Mouse (Mus musculus): ENCODE measurements around the gene Tmem233. TPM values are rescaled to one million over a fixed set of nuclear protein-coding genes. Genes with fewer than 3 reads are reported as not detected.
A peak's percentile ranks its signal among the peaks of the same experiment; 100 is the strongest.

Gene Tmem233
- polyA plus RNA-seq, 1 experiment from 2014 or later, result not detected

DNA sequence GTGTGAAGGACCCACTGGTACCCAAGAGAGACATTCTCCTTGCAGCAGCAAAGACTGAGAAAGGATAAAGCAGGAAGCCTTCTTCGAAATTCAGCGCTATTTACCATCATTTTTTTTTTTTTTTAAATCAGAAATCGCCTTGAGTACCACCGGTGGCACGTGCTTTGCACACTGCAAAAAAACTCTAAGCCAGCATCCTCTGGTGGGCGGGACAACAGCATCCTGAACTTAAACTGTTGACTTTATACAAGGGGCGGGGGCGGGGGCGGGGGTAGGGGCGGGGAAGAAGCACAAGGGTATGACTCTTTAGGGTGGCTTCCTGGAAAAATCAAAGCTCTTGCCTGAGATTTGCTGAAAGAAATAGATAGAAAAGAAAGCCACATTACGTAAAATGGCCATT is 43.3 kb downstream of the Tmem233 start:
- Histone ChIP-seq H3K27ac (ENCODE audit: low read depth, low read length) (no peak overlapping the region), H3K9me3 (ENCODE audit: control insufficient read depth, low read length) (no peaks in the 10 kb centered on the region), H3K27me3 (ENCODE audit: control insufficient read depth, insufficient read depth, low read length) (no peaks in the 10 kb centered on the region), H3K9ac (ENCODE audit: low read length) (no peak overlapping the region), H3K4me3 (ENCODE audit: low read depth, low read length) (no peak overlapping the region), H3K36me3 (ENCODE audit: control insufficient read depth, insufficient read depth, low read length) (no peaks in the 10 kb centered on the region), H3K4me1 (replicated peaks; ENCODE audit: control insufficient read depth, insufficient read depth, low read length) (no peaks in the 10 kb centered on the region), H3K4me2 (ENCODE audit: low read depth, low read length, severe bottlenecking) (no peak overlapping the region)
- ATAC-seq (replicated peaks; ENCODE audit: low FRiP score) (no peak), DNase-seq (ENCODE audit: low spot score) (no peak)
- WGBS, result 41% methylated on average over 11 of the region's 11 CpGs

DNA sequence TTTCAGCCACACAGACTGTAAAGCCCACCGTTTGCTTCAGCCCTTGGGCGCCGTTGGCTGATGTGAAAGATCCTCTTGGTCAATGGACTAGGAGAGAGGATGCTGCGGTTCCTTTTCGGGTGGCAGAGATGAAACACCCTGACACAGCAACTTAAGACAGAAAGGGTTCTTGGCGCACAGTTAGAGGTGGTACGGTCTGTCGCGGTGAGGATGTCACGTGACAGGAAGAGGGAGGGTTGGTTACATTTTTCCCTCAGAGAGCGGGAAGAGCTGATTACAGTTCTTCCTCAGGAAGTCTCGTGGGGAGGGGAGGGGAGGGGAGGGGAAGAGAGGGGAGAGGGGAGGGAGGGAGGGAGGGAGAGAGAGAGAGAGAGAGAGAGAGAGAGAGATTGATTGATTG is 45.3 kb downstream of the Tmem233 start:
- DNase-seq (ENCODE audit: low spot score) (no peak), ATAC-seq (replicated peaks; ENCODE audit: low FRiP score) (no peak)
- Histone ChIP-seq H3K4me1 (replicated peaks; ENCODE audit: control insufficient read depth, insufficient read depth, low read length) (no peaks in the 10 kb centered on the region), H3K9ac (ENCODE audit: low read length) (no peak overlapping the region), H3K27ac (ENCODE audit: low read depth, low read length) (no peak overlapping the region), H3K9me3 (ENCODE audit: control insufficient read depth, low read length) (no peaks in the 10 kb centered on the region), H3K4me3 (ENCODE audit: low read depth, low read length) (no peak overlapping the region), H3K4me2 (ENCODE audit: low read depth, low read length, severe bottlenecking) (no peak overlapping the region), H3K27me3 (ENCODE audit: control insufficient read depth, insufficient read depth, low read length) (no peaks in the 10 kb centered on the region), H3K36me3 (ENCODE audit: control insufficient read depth, insufficient read depth, low read length) (no peaks in the 10 kb centered on the region)
- WGBS, result 59% methylated on average over 12 of the region's 12 CpGs

DNA sequence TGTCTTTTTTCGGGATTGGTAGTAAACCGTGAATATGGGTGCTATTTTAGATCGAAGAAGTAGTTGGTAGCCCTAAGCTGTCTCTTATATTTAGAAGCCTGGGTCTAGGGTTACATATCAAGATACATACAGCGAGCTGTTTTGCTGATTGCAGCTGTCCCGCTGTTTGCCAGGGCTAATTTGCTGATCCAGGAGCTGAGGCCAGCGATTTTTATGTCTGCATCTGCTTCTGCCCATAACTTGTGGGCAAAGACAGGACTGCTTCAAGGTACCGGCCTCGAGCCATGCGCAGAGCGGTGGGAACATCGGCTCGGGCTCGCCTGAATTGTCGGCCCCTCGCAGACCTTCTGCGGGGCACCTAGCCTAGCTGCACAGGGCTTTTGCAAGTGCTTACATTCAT is 46.6 kb downstream of the Tmem233 start:
- H3K9me3 ChIP-seq (ENCODE audit: control insufficient read depth, low read length), result no peaks in the 10 kb centered on the region
- no peak for ATAC-seq (replicated peaks; ENCODE audit: low FRiP score)
- H3K27me3 ChIP-seq (ENCODE audit: control insufficient read depth, insufficient read depth, low read length), result no peaks in the 10 kb centered on the region
- no peak for DNase-seq (ENCODE audit: low spot score)
- 56% methylated on average over 16 of the region's 16 CpGs for WGBS
- no peaks in the 10 kb centered on the region for H3K4me1 ChIP-seq (replicated peaks; ENCODE audit: control insufficient read depth, insufficient read depth, low read length)
- H3K27ac ChIP-seq (ENCODE audit: low read depth, low read length), result no peak overlapping the region
- H3K4me2 ChIP-seq (ENCODE audit: low read depth, low read length, severe bottlenecking), result no peak overlapping the region
- no peak overlapping the region for H3K4me3 ChIP-seq (ENCODE audit: low read depth, low read length)
- H3K9ac ChIP-seq (ENCODE audit: low read length), result no peak overlapping the region
- H3K36me3 ChIP-seq (ENCODE audit: control insufficient read depth, insufficient read depth, low read length), result no peaks in the 10 kb centered on the region

DNA sequence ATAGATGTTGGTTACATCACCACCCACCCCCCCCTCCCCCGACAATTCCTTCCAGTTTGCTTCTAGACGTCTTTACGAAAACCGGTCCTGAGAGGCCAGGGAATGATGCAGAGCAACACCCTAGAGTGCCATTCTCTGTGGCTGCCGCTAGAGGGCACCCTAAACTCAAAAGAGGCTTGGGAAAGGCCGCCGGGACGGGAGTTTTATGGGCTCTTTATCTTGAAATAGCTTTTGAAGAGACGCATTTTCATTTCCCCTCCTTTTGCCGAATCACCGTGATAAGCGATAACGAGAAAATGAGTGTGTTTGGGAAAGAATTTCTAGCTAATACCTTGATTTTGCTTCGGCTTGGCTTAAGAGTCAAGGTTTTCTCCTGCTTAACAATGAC is 51.9 kb downstream of the Tmem233 start:
- peak overlapping the region; percentile 35; the same call in 1 of the 2 replicates for H3K4me2 ChIP-seq (ENCODE audit: low read depth, low read length, severe bottlenecking)
- WGBS, result 3% methylated on average over 14 of the region's 14 CpGs
- peak; percentile 84 for DNase-seq (ENCODE audit: low spot score)

DNA sequence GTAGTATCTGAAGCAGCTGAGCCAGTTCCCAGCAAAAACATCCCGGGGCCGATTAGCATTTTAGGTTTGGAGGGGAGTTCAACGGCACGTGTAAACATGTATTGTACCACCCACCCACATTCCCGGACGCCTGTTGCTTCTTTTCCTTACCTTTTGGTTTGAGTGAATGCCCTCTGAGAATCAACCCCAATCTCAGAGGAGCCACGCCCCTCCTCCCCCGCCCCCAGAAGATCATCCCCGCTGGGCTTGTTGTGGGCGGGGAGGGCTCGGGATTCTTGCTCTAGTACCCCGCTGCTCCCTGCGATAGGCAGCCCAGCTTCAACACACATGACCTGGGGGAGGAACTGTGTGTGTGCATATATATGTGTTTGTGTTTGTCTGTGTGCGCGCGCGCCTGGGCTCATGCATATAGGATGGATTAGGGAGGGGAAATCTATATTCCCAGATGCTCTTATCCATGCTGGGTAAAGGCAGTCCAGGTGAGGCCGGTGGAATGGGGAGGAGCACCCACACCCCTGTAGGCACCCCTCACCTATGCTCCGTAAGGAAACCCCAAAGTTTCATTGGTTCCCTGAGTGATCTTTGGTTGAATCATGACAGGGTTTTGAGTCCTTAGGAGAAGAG is 52.4 kb downstream of the Tmem233 start:
- peaks cover 6% of the 10 kb centered on the region; the same call in 1 of the 2 replicates for H3K4me1 ChIP-seq (replicated peaks; ENCODE audit: control insufficient read depth, insufficient read depth, low read length)
- H3K36me3 ChIP-seq (ENCODE audit: control insufficient read depth, insufficient read depth, low read length), result no peaks in the 10 kb centered on the region
- H3K27ac ChIP-seq (ENCODE audit: low read depth, low read length), result no peak overlapping the region
- no peaks in the 10 kb centered on the region for H3K27me3 ChIP-seq (ENCODE audit: control insufficient read depth, insufficient read depth, low read length)
- ATAC-seq (replicated peaks; ENCODE audit: low FRiP score) (no peak), DNase-seq (ENCODE audit: low spot score) (no peak)
- no peak overlapping the region for H3K4me3 ChIP-seq (ENCODE audit: low read depth, low read length)
- H3K4me2 ChIP-seq (ENCODE audit: low read depth, low read length, severe bottlenecking), result peak overlapping the region; percentile 35
- H3K9me3 ChIP-seq (ENCODE audit: control insufficient read depth, low read length), result no peaks in the 10 kb centered on the region
- WGBS, result 2% methylated on average over 19 of the region's 19 CpGs
- H3K9ac ChIP-seq (ENCODE audit: low read length), result no peak overlapping the region

More for the DNA sequence above, 51.9 kb downstream of the Tmem233 start:
- Histone ChIP-seq H3K9me3 (ENCODE audit: control insufficient read depth, low read length) (no peaks in the 10 kb centered on the region), H3K4me1 (replicated peaks; ENCODE audit: control insufficient read depth, insufficient read depth, low read length) (peaks cover 6% of the 10 kb centered on the region; the same call in 1 of the 2 replicates), H3K4me3 (ENCODE audit: low read depth, low read length) (no peak overlapping the region), H3K9ac (ENCODE audit: low read length) (no peak overlapping the region), H3K27me3 (ENCODE audit: control insufficient read depth, insufficient read depth, low read length) (no peaks in the 10 kb centered on the region), H3K27ac (ENCODE audit: low read depth, low read length) (no peak overlapping the region), H3K36me3 (ENCODE audit: control insufficient read depth, insufficient read depth, low read length) (no peaks in the 10 kb centered on the region)
- no peak for ATAC-seq (replicated peaks; ENCODE audit: low FRiP score)

DNA sequence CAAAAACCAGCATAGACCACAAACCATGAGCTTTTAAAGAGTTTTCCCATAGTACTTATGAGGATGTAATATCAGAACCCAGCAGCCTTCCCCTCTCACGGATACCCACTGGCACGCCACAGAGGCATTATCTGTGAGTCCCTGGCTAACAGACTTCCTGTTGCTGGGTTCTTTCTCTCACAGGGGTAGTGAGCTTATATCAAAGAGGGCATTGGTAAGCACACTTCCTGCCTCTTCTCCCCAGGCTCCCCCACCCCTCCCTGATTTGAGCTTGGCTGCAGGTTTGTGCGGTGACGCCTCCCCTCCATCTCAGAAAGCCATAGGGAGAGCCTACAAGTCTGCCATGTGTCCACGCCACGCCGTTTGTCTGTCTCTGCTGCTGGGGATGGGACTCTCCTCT is 54.0 kb downstream of the Tmem233 start:
- H3K4me2 ChIP-seq (ENCODE audit: low read depth, low read length, severe bottlenecking), result no peak overlapping the region
- ATAC-seq (replicated peaks; ENCODE audit: low FRiP score), result no peak
- whole genome bisulfite sequencing, result 84% methylated on average over 7 of the region's 7 CpGs

DNA sequence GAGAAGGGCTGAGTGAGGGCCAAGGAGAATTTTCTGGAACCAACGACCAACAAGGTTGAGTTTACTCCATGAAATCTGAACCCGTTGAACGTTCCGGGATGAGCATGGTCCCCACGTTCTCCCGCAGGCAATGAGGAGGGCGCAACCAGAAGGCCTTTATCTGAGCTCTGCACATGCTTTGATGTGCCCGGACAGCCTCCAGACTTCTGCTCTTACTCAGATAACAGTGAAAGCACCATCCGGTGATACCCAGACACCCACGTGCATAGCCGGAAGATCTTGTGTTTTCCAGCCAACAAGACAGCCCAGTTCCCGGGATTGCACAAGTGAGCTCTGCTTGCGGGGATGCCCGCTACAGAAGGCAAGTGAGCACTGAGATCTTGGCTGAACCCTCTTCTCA is 56.5 kb downstream of the Tmem233 start:
- Histone ChIP-seq H3K27ac (ENCODE audit: low read depth, low read length) (no peak overlapping the region), H3K4me1 (replicated peaks; ENCODE audit: control insufficient read depth, insufficient read depth, low read length) (peaks cover 10% of the 10 kb centered on the region; the same call in 1 of the 2 replicates), H3K4me3 (ENCODE audit: low read depth, low read length) (no peak overlapping the region), H3K27me3 (ENCODE audit: control insufficient read depth, insufficient read depth, low read length) (no peaks in the 10 kb centered on the region), H3K9me3 (ENCODE audit: control insufficient read depth, low read length) (no peaks in the 10 kb centered on the region), H3K4me2 (ENCODE audit: low read depth, low read length, severe bottlenecking) (no peak overlapping the region), H3K9ac (ENCODE audit: low read length) (no peak overlapping the region), H3K36me3 (ENCODE audit: control insufficient read depth, insufficient read depth, low read length) (no peaks in the 10 kb centered on the region)
- ATAC-seq (replicated peaks; ENCODE audit: low FRiP score), result no peak
- whole genome bisulfite sequencing, result 91% methylated on average over 14 of the region's 14 CpGs
- DNase-seq (ENCODE audit: low spot score), result no peak

More for the DNA sequence above, 54.0 kb downstream of the Tmem233 start:
- Histone ChIP-seq H3K4me3 (ENCODE audit: low read depth, low read length) (no peak overlapping the region), H3K27me3 (ENCODE audit: control insufficient read depth, insufficient read depth, low read length) (no peaks in the 10 kb centered on the region), H3K36me3 (ENCODE audit: control insufficient read depth, insufficient read depth, low read length) (no peaks in the 10 kb centered on the region), H3K27ac (ENCODE audit: low read depth, low read length) (no peak overlapping the region), H3K4me1 (replicated peaks; ENCODE audit: control insufficient read depth, insufficient read depth, low read length) (peaks cover 6% of the 10 kb centered on the region; the same call in 1 of the 2 replicates), H3K9me3 (ENCODE audit: control insufficient read depth, low read length) (no peaks in the 10 kb centered on the region), H3K9ac (ENCODE audit: low read length) (no peak overlapping the region)
- DNase-seq (ENCODE audit: low spot score), result no peak

DNA sequence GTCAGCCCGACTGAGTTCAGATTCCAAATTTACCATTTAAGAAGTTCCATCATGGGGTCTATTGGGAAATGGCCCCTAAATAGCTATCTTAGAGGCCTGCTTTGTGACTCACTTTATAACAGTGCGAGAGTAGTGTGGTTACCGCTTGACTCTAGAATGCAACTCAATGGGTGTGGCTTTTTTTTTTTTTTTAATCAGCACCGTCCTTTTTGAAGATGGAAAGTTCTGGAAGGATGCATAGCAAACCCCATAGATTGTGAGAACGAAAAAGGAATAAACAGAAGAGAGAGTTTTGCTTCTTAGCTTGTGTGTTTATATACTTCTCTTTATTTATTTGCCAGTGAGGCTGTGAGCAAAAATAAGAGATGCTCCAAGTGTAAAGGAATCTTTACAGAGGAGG is 56.9 kb downstream of the Tmem233 start:
- no peak overlapping the region for H3K9ac ChIP-seq (ENCODE audit: low read length)
- no peaks in the 10 kb centered on the region for H3K27me3 ChIP-seq (ENCODE audit: control insufficient read depth, insufficient read depth, low read length)
- ATAC-seq (replicated peaks; ENCODE audit: low FRiP score) (no peak), DNase-seq (ENCODE audit: low spot score) (no peak)
- no peak overlapping the region for H3K27ac ChIP-seq (ENCODE audit: low read depth, low read length)
- 92% methylated on average over 5 of the region's 5 CpGs for WGBS
- peaks cover 10% of the 10 kb centered on the region; the same call in 1 of the 2 replicates for H3K4me1 ChIP-seq (replicated peaks; ENCODE audit: control insufficient read depth, insufficient read depth, low read length)
- H3K9me3 ChIP-seq (ENCODE audit: control insufficient read depth, low read length), result no peaks in the 10 kb centered on the region
- no peaks in the 10 kb centered on the region for H3K36me3 ChIP-seq (ENCODE audit: control insufficient read depth, insufficient read depth, low read length)
- H3K4me2 ChIP-seq (ENCODE audit: low read depth, low read length, severe bottlenecking), result no peak overlapping the region
- no peak overlapping the region for H3K4me3 ChIP-seq (ENCODE audit: low read depth, low read length)

DNA sequence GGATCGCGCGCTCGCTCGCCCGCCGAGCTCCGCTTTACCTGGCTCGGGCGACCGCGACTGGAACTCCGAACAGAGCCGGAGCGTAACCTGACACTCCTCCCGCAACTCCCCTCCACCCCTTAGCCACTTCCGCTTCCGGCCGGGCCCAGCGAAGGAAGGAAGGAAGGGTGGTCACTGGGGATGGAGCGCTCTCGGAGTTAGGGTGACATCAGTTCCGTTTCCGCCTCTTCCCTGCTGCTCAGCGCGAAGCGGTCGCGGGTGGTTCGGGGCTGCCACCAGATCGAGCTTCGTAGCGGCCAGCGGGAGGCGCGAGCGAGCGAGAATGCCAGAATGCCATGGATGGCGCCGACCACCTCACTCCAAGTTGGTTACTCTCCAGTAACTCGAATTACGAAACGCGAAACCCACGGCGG is 58.7 kb downstream of the Tmem233 start, which contains the start of gene Prkab1:
TSS of gene Prkab1 (minus strand) at position 182 of the 413 bp plus-strand sequence.
- Histone ChIP-seq H3K27ac (ENCODE audit: low read depth, low read length) (peak within 1 kb of the TSS; percentile 79), H3K4me3 (ENCODE audit: low read depth, low read length) (peak within 1 kb of the TSS; percentile 65), H3K9ac (ENCODE audit: low read length) (peak within 1 kb of the TSS; percentile 81), H3K36me3 (ENCODE audit: control insufficient read depth, insufficient read depth, low read length) (peaks cover 6% of the 10 kb centered on the region), H3K4me2 (ENCODE audit: low read depth, low read length, severe bottlenecking) (peak within 1 kb of the TSS; percentile 80), H3K9me3 (ENCODE audit: control insufficient read depth, low read length) (no peaks in the 10 kb centered on the region), H3K4me1 (replicated peaks; ENCODE audit: control insufficient read depth, insufficient read depth, low read length) (peaks cover 4% of the 10 kb centered on the region; the same call in 1 of the 2 replicates), H3K27me3 (ENCODE audit: control insufficient read depth, insufficient read depth, low read length) (no peaks in the 10 kb centered on the region)
- under 1% methylated on average over 46 of the region's 46 CpGs for WGBS
- ATAC-seq (replicated peaks; ENCODE audit: low FRiP score) (peak; percentile 95), DNase-seq (ENCODE audit: low spot score) (peak; percentile 95)
